Mouse (Mus musculus) stomach, embryonic 14.5 days (tissue): ENCODE results near the gene Nrip1. TPM values are rescaled to one million over a fixed set of nuclear protein-coding genes. Genes with fewer than 3 reads are reported as not detected.
A peak's percentile ranks its signal among the peaks of the same experiment; 100 is the strongest.

Experiments used
- ATAC-seq: fragments of 200-750 bp; cut with Nextera tagmentation; 2 replicates; pipeline ENCODE4 v1.8.0; 2017; ENCODE audit warnings: low read depth, moderate TSS enrichment; ENCODE audit not compliant: insufficient number of reproducible peaks, insufficient read depth, low FRiP score
- H3K27ac ChIP-seq: fragments of 300-500 bp; sonication (generic); 2 replicates; pipeline ENCODE4 v1.5.1; 2014; ENCODE audit warnings: mild to moderate bottlenecking, low read length, moderate library complexity, mixed read lengths
- H3K27me3 ChIP-seq: fragments of 300-500 bp; sonication (generic); 2 replicates; pipeline ENCODE4 v1.6.1; 2014; ENCODE audit warnings: low read length, control low read depth, mixed read lengths; ENCODE audit not compliant: control insufficient read depth, insufficient read depth
- H3K36me3 ChIP-seq: fragments of 300-500 bp; sonication (generic); 2 replicates; pipeline ENCODE4 v1.6.1; 2014; ENCODE audit warnings: mild to moderate bottlenecking, control low read depth, low read length, moderate library complexity, mixed read lengths; ENCODE audit not compliant: control insufficient read depth, insufficient read depth
- H3K4me1 ChIP-seq: fragments of 300-500 bp; sonication (generic); 2 replicates; pipeline ENCODE4 v1.6.1; 2014; ENCODE audit warnings: low read length, control low read depth, mixed read lengths; ENCODE audit not compliant: control insufficient read depth, insufficient read depth
- H3K4me2 ChIP-seq: fragments of 300-500 bp; sonication (generic); replicated peaks from 2 replicates; pipeline ENCODE4 v1.6.1; 2014; ENCODE audit warnings: low read depth, low read length, control low read depth
- H3K4me3 ChIP-seq: fragments of 300-500 bp; sonication (generic); 2 replicates; pipeline ENCODE4 v1.5.1; 2014; ENCODE audit warnings: low read depth, low read length, control low read depth
- H3K9ac ChIP-seq: fragments of 300-500 bp; sonication (generic); replicated peaks from 2 replicates; pipeline ENCODE4 v1.6.1; 2014; ENCODE audit warnings: low read depth, mild to moderate bottlenecking, control low read depth, low read length, moderate library complexity, mixed read lengths
- H3K9me3 ChIP-seq: fragments of 300-500 bp; sonication (generic); 2 replicates; pipeline ENCODE4 v1.6.1; 2016; ENCODE audit warnings: low read depth, low read length, control low read depth; ENCODE audit not compliant: control insufficient read depth
- WGBS: fragments of 180-500 bp; shearing (Covaris S2); extraction: QIAGEN DNeasy Blood & Tissue Kit; methylation state at CpG from one replicate; pipeline ENCODE4 v1.1.7; 2014; 5-methylcytosine and 5-hydroxymethylcytosine counted together
- polyA plus RNA-seq: library from polyadenylated mRNA; unstranded; fragments of >200 nt; fragmentation: Nextera tagmentation; extraction: Ambion mirVana; gene quantifications from 2 replicates; pipeline ENCODE4 v1.2.1, GENCODE M21; 2014

Nrip1 gene
- polyA plus RNA-seq, 1 experiment from 2014 or later, result 51.4 TPM

DNA sequence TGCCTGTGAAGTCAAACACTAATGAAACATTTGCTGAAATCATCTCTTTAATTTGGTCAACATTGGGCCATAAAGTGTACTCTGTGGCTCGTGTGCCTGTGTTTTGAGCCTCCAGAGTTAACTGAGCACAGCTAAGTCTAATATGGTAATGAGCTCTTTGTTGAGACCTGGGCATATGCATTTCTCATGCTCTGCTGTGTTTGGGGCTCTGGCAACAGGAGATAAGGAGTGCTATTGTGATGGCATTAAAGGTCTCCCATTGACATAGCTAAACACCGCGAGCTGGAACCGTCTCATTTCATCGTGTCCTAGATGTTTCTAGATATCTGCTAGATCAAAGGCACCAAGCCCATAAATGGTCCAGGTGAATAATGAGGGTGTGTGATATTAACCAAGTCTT, 12.9 kb upstream of the Nrip1 start:
- no peaks in the 10 kb centered on the region for H3K36me3 ChIP-seq
- H3K9me3 ChIP-seq, result no peaks in the 10 kb centered on the region
- no peak overlapping the region for H3K4me3 ChIP-seq
- H3K27ac ChIP-seq, result no peak overlapping the region
- no peak for ATAC-seq
- no peak overlapping the region for H3K9ac ChIP-seq
- WGBS, result 80% methylated on average over 5 of the region's 5 CpGs
- H3K4me1 ChIP-seq, result no peaks in the 10 kb centered on the region
- no peaks in the 10 kb centered on the region for H3K27me3 ChIP-seq
- H3K4me2 ChIP-seq, result no peak overlapping the region

DNA sequence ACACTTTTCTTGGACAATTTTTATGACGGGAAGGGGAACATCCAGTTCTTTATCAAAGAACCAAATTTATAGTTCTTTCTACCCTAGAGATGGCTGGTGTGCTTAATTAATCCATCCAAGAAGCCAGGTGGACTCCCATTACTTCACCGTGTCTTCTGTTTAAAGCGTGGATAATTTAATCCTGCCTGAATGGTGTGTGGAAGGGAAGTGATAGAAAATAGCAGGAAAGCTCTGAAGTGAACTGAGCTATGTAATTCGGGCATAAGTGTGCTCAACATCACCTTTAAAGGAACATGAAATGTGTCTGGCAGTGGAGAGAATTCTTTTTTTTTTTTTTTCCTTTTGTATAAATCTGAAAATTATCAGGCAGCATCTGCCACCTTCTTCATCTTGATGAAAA, 12.4 kb upstream of the Nrip1 start:
- WGBS, result 89% methylated on average over 4 of the region's 4 CpGs
- H3K4me3 ChIP-seq, result no peak overlapping the region
- no peak overlapping the region for H3K9ac ChIP-seq
- H3K9me3 ChIP-seq, result no peaks in the 10 kb centered on the region
- H3K27ac ChIP-seq, result no peak overlapping the region
- H3K27me3 ChIP-seq, result no peaks in the 10 kb centered on the region
- H3K4me2 ChIP-seq, result no peak overlapping the region
- ATAC-seq, result no peak
- H3K36me3 ChIP-seq, result no peaks in the 10 kb centered on the region
- H3K4me1 ChIP-seq, result no peaks in the 10 kb centered on the region

DNA sequence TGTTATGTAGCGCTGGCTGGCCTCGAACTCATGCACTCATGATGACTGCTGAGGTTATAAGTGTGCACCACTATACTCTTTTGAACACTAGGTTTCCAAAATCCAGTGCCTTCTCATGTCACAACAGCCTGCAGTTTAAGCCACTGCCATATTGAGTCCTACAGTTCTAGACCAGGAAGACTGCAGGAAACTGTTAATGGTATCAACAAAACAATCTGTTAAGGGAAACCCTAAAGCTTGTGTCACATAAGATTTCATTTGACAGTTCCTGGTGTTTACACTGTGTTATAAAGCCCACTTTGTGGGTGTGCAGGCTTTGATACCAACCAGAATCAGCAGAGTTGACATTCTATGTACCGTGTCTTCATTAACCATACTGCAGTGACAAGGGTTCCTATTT, 3.6 kb upstream of the Nrip1 start:
- Histone ChIP-seq H3K27me3 (no peaks in the 10 kb centered on the region), H3K36me3 (no peaks in the 10 kb centered on the region), H3K4me3 (no peak overlapping the region), H3K9me3 (no peaks in the 10 kb centered on the region), H3K4me1 (no peaks in the 10 kb centered on the region), H3K4me2 (no peak overlapping the region), H3K9ac (no peak overlapping the region), H3K27ac (no peak overlapping the region)
- ATAC-seq, result no peak
- WGBS, result 94% methylated on average over 3 of the region's 3 CpGs

DNA sequence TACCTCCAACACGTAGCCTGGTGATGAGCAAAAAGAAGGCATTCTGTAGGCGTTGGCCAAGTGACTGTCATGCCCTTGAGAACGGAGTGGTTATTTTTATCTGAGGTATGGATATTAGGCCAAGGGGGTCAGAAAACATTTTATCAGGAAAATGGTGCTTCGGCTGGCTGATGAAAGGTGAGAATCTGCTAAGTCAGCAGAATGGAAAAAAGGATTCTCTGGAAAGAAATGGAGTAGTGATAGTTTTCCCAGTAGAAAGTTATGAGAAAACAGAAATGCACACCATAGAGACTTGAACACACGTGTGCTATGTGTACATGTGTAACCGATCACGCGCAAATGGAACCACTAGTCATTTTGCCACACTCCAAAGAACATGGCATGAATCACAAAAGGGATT, 3.0 kb upstream of the Nrip1 start:
- 93% methylated on average over 8 of the region's 8 CpGs for WGBS
- Histone ChIP-seq H3K9me3 (no peaks in the 10 kb centered on the region), H3K27ac (no peak overlapping the region), H3K36me3 (no peaks in the 10 kb centered on the region), H3K9ac (no peak overlapping the region), H3K4me3 (no peak overlapping the region), H3K4me2 (no peak overlapping the region), H3K27me3 (no peaks in the 10 kb centered on the region), H3K4me1 (no peaks in the 10 kb centered on the region)
- no peak for ATAC-seq

DNA sequence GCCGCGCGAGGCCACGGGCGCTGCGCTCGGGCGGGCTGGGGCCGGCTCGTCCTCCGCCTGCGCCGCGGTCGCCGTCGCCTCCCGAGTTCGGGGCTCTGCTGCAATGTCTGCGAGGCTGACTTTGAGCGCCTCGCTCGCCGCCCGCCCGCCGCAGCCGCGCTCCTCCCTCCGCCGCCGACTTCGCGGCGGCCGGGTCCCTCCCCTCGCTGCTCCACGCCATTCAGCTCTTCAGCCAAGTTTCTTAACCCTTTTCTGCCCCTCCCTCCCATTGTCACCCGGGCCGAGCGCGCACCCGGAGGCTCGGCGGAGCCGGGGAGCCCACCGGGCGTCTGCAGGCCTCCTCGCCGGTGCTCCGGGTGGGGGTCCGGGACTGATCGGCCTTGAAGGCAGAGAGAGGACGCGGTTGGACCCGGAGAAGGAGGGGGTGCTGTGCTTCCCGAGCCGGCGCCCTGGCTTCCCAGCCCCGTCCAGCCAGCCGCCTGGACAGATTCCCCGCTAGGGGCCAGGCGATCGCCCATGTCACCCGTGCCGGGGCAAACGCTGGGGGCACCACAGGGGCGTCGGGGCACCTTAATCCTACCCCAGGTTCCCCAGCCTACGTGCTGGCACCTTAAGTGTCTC, 576 bp downstream of the Nrip1 start:
- WGBS, result under 1% methylated on average over 66 of the region's 70 CpGs
- Histone ChIP-seq H3K4me1 (peaks cover 14% of the 10 kb centered on the region), H3K4me3 (peak overlapping the region; percentile 81), H3K9me3 (no peaks in the 10 kb centered on the region), H3K4me2 (peak overlapping the region; percentile 49), H3K27ac (peak overlapping the region; percentile 99), H3K27me3 (no peaks in the 10 kb centered on the region), H3K36me3 (no peaks in the 10 kb centered on the region), H3K9ac (peak overlapping the region; percentile 99)
- ATAC-seq, result peak; percentile 92

DNA sequence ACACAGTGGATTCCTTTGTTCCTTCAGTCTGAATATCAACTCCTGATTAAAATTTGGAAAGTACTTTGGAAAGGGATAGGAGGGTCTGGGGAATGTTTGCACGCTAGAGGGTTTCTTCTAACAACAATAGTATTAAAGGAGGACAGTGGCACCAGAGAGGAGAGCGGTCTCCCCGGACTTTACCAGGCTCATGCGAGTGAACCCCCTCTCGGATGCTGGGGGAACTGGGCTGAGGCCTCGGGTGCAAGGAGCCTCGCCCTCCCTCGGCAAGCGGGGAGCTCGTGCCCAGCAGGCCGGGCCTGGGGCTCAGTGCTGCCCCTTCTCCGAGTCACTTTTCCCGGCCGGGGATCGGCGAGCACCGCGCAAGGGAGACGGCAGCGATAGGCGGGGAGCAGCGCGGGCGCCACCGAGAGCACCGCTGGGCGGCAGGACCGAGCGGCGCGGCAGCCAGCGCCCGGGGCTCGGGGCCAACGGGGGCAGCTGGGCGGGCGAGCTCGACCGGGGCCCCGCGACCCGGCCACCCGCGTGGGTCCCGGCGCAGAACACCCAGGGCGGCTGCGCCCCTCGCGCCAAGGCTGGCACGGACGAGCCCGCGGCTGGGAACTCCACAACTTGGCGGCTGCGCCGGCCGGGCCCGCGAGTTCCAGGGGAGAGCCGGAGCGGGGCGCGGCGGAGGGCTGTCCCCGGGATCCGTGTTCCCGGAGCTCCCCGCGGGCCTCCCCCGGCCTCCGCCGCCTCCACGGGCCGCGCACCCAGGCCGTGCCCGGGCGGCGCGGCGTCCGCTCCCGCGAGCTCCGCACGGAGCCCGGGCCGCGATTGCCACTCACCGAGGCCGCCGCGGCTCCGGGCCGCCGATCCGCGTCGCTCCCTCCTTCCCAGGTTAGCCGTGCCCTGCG, 1.3 kb downstream of the Nrip1 start:
- under 1% methylated on average over 49 of the region's 102 CpGs for WGBS
- ATAC-seq, result peak; percentile 59
- no peaks in the 10 kb centered on the region for H3K27me3 ChIP-seq
- H3K9me3 ChIP-seq, result no peaks in the 10 kb centered on the region
- peak overlapping the region; percentile 99 for H3K9ac ChIP-seq
- no peaks in the 10 kb centered on the region for H3K36me3 ChIP-seq
- H3K4me3 ChIP-seq, result peak overlapping the region; percentile 81
- H3K4me1 ChIP-seq, result peaks cover 14% of the 10 kb centered on the region
- peak overlapping the region; percentile 99 for H3K27ac ChIP-seq
- peak overlapping the region; percentile 78 for H3K4me2 ChIP-seq

DNA sequence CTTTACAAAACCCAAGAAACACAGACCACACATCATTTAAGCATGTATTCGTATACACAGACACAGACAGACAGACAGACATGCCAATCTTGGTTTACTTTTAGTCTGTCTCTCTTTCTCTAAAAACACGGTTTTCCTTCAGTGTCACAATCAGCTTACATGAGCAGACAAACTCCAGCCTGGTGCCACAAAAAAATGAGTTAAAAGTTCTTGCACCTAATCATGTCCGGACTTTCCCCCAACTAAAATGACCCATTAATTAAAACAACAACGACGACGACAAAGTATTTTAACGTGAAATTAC, 2.1 kb downstream of the Nrip1 start:
- H3K36me3 ChIP-seq, result no peaks in the 10 kb centered on the region
- no peaks in the 10 kb centered on the region for H3K9me3 ChIP-seq
- peaks cover 14% of the 10 kb centered on the region for H3K4me1 ChIP-seq
- H3K4me3 ChIP-seq, result peak overlapping the region; percentile 81
- H3K27me3 ChIP-seq, result no peaks in the 10 kb centered on the region
- H3K4me2 ChIP-seq, result peak overlapping the region; percentile 78
- peak overlapping the region; percentile 99 for H3K9ac ChIP-seq
- ATAC-seq, result no peak
- H3K27ac ChIP-seq, result no peak overlapping the region
- WGBS, result 1% methylated on average over 7 of the region's 7 CpGs

DNA sequence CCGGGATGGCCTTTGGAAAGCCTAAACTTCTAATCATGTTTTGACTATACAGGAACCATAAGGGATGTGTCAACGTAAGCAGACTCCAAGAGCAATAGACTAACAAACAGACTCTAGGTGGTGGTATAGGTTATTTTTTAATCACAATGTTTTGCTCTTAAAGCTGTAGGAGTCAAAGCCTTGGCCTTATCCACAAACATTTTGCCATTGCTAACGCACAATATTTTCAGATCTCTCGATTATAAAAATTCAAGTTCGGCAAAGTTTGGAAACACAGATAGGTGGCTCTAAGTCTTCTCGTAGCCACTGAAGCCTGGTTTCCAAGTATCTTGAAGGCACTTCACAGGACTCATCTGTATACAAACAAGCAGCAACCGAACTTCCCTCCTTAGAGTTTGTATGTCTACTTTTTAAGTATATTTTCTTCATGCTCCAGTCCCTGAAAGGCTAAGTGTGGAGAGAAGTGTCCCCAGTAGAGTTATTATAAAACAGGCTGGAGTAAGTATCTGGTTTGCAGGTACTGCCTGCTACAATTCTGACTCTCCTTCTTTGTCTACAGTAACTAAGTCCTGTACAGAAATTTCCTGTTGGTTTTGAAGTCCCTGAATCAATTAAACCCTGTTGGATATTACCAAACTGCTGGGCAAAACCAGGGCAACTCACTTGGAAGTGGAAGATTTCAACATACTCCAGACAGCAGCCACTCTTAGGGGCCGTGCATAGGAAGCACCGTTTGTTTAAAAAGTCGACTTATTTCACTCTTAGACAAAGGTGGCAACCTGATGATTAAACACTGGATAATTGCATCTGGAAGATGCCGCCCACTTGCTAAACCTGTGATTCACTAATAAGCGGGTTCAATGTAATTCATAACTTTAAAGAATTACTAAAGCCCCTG, 2.7 kb downstream of the Nrip1 start:
- peak overlapping the region; percentile 78 for H3K4me2 ChIP-seq
- no peaks in the 10 kb centered on the region for H3K9me3 ChIP-seq
- H3K27ac ChIP-seq, result peak overlapping the region; percentile 30; the same call in 1 of the 2 replicates
- no peaks in the 10 kb centered on the region for H3K27me3 ChIP-seq
- H3K4me1 ChIP-seq, result peaks cover 17% of the 10 kb centered on the region
- ATAC-seq, result no peak
- H3K36me3 ChIP-seq, result no peaks in the 10 kb centered on the region
- peak overlapping the region; percentile 99 for H3K9ac ChIP-seq
- 15% methylated on average over 12 of the region's 12 CpGs for WGBS
- peak overlapping the region; percentile 81 for H3K4me3 ChIP-seq
